Mouse (Mus musculus): ENCODE results near the gene Gm6871. TPM values are rescaled to one million over a fixed set of nuclear protein-coding genes. Genes with fewer than 3 reads are reported as not detected.
"Not testable (repeated sequence)": the region's sequence is repeated elsewhere in the genome, so short reads cannot be mapped to it uniquely, and the experiment has no call there.

Gm6871 gene
- not detected in 2 replicates for polyA plus RNA-seq (2012)

GRCm38 (mm10) chr7:41573562-41573961 is at the start of gene Gm6871:
Gene Gm6871 (minus strand): TSS chr7:41573662.
- not testable (repeated sequence) for H3K36me3 ChIP-seq (ENCODE audit: control insufficient read depth); H3K27me3 ChIP-seq (ENCODE audit: control insufficient read depth); H3K4me3 ChIP-seq (replicated peaks); H3K9me3 ChIP-seq (ENCODE audit: control insufficient read depth, low read length); H3K4me1 ChIP-seq (ENCODE audit: control insufficient read depth)

DNA sequence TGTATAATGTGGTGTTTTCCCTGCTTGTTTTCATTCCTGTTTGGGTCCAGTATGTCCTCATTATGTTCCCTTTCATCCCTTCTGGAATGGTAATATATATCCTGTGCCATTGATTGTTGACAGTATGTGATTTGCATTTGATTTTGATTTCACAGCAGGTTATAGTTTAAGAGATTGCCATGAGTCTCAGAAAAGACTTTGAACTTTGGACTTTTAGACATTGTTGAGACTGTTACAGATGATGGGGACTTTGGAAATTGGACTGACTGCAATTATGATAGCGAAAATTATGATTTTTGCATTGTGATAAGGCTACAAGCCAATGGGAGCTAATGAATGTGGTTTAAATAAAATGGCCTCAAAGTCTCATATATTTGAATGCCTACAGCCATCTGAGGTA is 42.8 kb upstream of the Gm6871 start:
- not testable (repeated sequence) for H3K9me3 ChIP-seq (ENCODE audit: control insufficient read depth, low read length)
- peaks cover 46% of the 10 kb centered on the region for H3K36me3 ChIP-seq (ENCODE audit: control insufficient read depth)

DNA sequence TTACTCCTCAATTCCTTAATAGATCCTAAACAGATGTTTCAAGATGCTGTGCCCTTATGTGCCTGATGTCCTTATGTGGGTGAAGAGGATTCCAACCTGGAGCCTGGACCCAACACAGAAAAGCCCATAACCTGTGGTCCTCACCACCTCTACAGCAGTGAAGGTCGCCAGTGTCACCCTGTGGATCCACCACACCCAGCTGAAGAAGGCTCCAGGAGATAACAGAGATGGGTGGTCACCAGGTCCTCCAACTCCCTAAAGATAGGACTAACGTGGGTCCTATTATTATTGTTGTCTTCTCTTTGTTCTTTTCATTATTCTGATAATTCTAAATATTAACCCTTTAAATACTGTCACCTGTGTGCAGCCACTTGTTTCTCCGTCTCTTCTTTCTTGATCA is 38.2 kb upstream of the Gm6871 start:
- Histone ChIP-seq H3K27me3 (ENCODE audit: control insufficient read depth) (no peaks in the 10 kb centered on the region), H3K9me3 (ENCODE audit: control insufficient read depth, low read length) (no peaks in the 10 kb centered on the region), H3K4me3 (replicated peaks) (no peak overlapping the region), H3K36me3 (ENCODE audit: control insufficient read depth) (peaks cover 39% of the 10 kb centered on the region), H3K4me1 (ENCODE audit: control insufficient read depth) (peaks cover 16% of the 10 kb centered on the region)
- TF ChIP-seq GATA1 (IDR thresholded peaks at IDR 0.05; ENCODE audit: low read length) (no peak), TAL1 (IDR thresholded peaks at IDR 0.05; ENCODE audit: low read length) (no peak)

More for the DNA sequence above, 42.8 kb upstream of the Gm6871 start:
- not testable (repeated sequence) for H3K4me3 ChIP-seq (replicated peaks); H3K27me3 ChIP-seq (ENCODE audit: control insufficient read depth); H3K4me1 ChIP-seq (ENCODE audit: control insufficient read depth)

DNA sequence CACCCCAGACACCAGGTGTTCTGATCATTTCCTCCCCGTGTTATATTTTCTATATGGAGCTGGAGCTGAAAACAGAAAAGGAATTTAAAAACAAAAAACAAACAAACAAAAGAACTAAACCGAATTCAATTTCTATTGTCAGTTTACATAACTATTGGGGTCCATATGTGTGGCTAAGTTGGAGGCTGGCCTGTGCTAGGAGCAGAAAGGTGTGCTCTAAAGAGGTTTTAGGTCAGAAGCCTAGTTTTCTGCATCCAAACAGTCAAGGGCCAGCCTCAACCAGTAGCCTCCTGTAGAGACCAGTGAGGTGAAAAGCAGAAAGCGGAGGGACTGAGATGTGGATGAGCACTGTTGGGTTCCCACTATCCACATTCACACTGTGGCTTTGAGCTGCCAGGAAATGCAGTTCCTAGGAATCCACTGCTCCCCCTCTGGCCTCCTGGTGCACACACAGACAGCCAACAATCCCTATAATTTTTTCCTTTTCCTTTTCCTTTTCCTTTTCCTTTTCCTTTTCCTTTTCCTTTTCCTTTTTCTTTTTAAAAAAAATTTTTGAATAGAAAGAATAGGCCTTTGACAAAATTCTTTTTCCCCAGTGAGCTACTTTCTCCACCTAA is 26.6 kb upstream of the Gm6871 start:
- Histone ChIP-seq H3K9me3 (ENCODE audit: control insufficient read depth, low read length) (no peaks in the 10 kb centered on the region), H3K4me1 (ENCODE audit: control insufficient read depth) (peaks cover 21% of the 10 kb centered on the region), H3K36me3 (ENCODE audit: control insufficient read depth) (peaks cover 11% of the 10 kb centered on the region), H3K27me3 (ENCODE audit: control insufficient read depth) (no peaks in the 10 kb centered on the region), H3K4me3 (replicated peaks) (peak overlapping the region; percentile 69)
- TF ChIP-seq GATA1 (IDR thresholded peaks at IDR 0.05; ENCODE audit: low read length) (no peak), TAL1 (IDR thresholded peaks at IDR 0.05; ENCODE audit: low read length) (no peak)

DNA sequence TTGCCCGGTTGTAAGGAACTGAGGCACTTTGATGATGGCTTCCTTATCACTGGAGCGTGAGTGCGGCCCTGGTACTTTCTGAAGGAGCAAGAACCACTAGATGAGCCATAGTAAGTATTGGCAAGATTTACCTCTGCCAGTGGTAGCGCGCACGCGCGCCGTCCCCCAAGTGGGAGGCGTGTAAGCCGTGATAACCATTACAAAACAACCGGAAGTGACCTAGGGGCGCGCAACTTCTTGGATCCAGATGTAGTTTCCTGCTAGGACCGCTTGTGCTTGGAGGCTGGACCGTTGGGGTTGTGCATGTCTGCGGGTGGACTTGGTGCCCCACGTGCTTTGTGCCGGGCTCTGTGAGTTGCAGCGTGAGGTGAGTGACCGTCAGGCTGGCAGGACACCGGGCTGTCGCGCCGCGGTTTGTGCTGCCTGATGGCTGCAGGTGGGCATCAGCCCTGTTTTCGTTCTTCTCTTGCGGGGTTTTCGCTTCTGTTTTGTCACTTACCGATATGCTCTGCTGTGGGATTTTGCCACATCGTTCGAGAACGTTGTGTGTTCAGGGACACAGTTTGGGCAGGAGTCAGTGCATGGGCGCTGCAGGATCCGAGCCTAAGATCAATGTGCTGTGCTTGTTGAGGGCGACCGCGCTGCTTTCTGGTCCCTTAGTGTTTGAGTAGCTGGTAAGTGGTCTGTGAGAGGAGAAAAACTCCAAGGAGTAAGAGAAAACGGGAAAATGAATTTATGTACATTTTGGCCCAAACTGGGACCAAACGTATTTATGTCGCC is 25.8 kb upstream of the Gm6871 start, which contains the start of gene 2610021A01Rik:
Gene 2610021A01Rik, plus strand, starts transcription at position 197 of the 780 bp plus-strand sequence.
- H3K27me3 ChIP-seq (ENCODE audit: control insufficient read depth), result no peaks in the 10 kb centered on the region
- peaks cover 7% of the 10 kb centered on the region for H3K36me3 ChIP-seq (ENCODE audit: control insufficient read depth)
- H3K4me3 ChIP-seq (replicated peaks), result peak within 1 kb of the TSS; percentile 69
- peaks cover 21% of the 10 kb centered on the region for H3K4me1 ChIP-seq (ENCODE audit: control insufficient read depth)
- H3K9me3 ChIP-seq (ENCODE audit: control insufficient read depth, low read length), result no peaks in the 10 kb centered on the region
- TF ChIP-seq GATA1 (IDR thresholded peaks at IDR 0.05; ENCODE audit: low read length) (no peak), TAL1 (IDR thresholded peaks at IDR 0.05; ENCODE audit: low read length) (no peak)

DNA sequence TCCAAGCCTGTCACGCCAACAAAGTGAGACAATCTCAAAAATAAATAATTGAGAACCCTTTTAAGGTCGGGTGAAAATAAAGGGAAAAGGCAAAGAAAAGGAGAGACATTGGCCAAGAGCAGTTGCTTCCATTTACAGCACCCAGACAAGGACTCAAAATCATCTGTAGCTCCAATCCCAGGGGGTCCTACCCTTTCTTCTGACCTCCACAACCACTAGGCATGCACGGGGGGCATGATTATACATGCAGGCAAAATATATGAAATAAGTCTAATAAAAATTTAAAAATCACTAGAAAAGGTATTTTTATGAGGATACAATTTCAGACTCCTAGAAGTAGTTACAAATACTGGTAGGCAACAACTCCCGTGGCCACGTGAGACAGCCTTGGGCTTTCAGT is 25.2 kb upstream of the Gm6871 start:
- Histone ChIP-seq H3K4me3 (replicated peaks) (peak overlapping the region; percentile 69), H3K36me3 (ENCODE audit: control insufficient read depth) (peaks cover 5% of the 10 kb centered on the region), H3K9me3 (ENCODE audit: control insufficient read depth, low read length) (no peaks in the 10 kb centered on the region), H3K4me1 (ENCODE audit: control insufficient read depth) (peaks cover 21% of the 10 kb centered on the region), H3K27me3 (ENCODE audit: control insufficient read depth) (no peaks in the 10 kb centered on the region)
- no peak for TF ChIP-seq GATA1 (IDR thresholded peaks at IDR 0.05; ENCODE audit: low read length)
- no peak for TF ChIP-seq TAL1 (IDR thresholded peaks at IDR 0.05; ENCODE audit: low read length)

DNA sequence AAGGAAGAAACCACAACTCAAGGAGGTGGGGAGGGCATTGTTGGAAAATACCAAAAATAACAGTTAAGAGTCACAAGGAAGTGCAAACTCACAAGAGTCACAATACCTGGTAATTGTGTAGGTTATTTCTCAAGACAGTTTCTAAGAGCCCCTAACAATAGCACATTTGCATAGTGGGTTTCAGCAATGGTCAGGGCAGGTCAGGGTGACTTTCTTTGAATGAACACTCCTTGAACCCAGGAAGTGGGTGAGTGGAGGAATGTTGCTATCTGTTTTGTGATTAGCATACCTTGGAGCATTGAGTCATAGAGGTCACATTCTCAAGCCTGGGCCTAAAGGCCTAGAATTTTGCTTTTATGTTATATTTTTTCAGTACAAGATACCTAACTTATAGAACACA is 14.4 kb upstream of the Gm6871 start:
- H3K27me3 ChIP-seq (ENCODE audit: control insufficient read depth); H3K36me3 ChIP-seq (ENCODE audit: control insufficient read depth); H3K4me3 ChIP-seq (replicated peaks); H3K9me3 ChIP-seq (ENCODE audit: control insufficient read depth, low read length); H3K4me1 ChIP-seq (ENCODE audit: control insufficient read depth): not testable (repeated sequence)

DNA sequence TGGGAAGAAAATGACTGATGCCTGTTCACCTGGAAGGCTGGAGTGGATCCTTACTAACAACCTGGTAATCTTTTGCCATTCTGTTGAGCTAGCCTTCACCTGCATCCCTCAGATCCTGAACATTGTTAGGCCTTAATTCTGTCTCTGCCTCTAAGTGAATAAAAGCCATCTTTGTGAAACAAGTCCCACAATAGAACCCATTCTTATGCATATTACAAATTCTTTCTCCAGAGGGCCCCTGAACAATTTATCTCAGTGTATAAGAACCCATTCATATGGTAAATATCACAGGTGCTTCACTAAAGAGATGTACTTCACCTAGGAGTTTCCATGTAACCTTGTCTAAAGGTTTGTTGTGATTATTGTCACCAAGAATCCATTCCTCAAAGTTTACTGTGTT is 8.6 kb upstream of the Gm6871 start:
- peaks cover 5% of the 10 kb centered on the region for H3K9me3 ChIP-seq (ENCODE audit: control insufficient read depth, low read length)
- H3K4me3 ChIP-seq (replicated peaks), result no peak overlapping the region
- no peaks in the 10 kb centered on the region for H3K27me3 ChIP-seq (ENCODE audit: control insufficient read depth)
- no peaks in the 10 kb centered on the region for H3K36me3 ChIP-seq (ENCODE audit: control insufficient read depth)
- TF ChIP-seq TAL1 (IDR thresholded peaks at IDR 0.05; ENCODE audit: low read length) (no peak), GATA1 (IDR thresholded peaks at IDR 0.05; ENCODE audit: low read length) (no peak)
- H3K4me1 ChIP-seq (ENCODE audit: control insufficient read depth), result no peaks in the 10 kb centered on the region

- Histone ChIP-seq H3K4me3 (replicated peaks) (no peak overlapping the region), H3K36me3 (ENCODE audit: control insufficient read depth) (no peaks in the 10 kb centered on the region), H3K9me3 (ENCODE audit: control insufficient read depth, low read length) (no peaks in the 10 kb centered on the region; the same call in 1 of the 2 replicates), H3K27me3 (ENCODE audit: control insufficient read depth) (no peaks in the 10 kb centered on the region), H3K4me1 (ENCODE audit: control insufficient read depth) (no peaks in the 10 kb centered on the region)
- TF ChIP-seq GATA1 (IDR thresholded peaks at IDR 0.05; ENCODE audit: low read length), result no peak
- no peak for TF ChIP-seq TAL1 (IDR thresholded peaks at IDR 0.05; ENCODE audit: low read length)
Measured at GRCm38 (mm10) chr7:41577956-41578355, 4.5 kb upstream of the Gm6871 start.

DNA sequence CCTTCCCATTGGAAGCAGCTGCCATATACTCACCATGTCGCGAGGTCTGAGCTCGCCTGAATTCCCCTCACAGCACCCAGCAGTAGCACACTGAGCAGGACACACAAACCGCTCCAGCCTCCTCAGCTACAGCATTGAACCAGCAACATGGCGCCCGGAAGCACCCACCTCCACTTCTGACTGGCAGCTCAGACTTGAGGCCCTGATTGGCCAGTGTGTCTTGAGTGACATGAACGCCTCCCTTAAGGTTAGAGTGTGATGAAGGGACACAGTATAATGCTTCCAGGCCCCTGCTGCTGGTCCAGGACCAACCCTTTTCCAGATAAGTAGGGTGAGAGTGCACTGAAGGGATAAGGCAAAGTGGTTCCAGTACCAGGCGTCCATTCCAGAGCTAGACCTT is 12.8 kb downstream of the Gm6871 start:
- TF ChIP-seq TAL1 (IDR thresholded peaks at IDR 0.05; ENCODE audit: low read length) (no peak), GATA1 (IDR thresholded peaks at IDR 0.05; ENCODE audit: low read length) (no peak)
- Histone ChIP-seq H3K27me3 (ENCODE audit: control insufficient read depth) (no peaks in the 10 kb centered on the region), H3K9me3 (ENCODE audit: control insufficient read depth, low read length) (peaks cover 12% of the 10 kb centered on the region), H3K4me1 (ENCODE audit: control insufficient read depth) (no peaks in the 10 kb centered on the region), H3K36me3 (ENCODE audit: control insufficient read depth) (no peaks in the 10 kb centered on the region), H3K4me3 (replicated peaks) (no peak overlapping the region)

All from erythroblast, embryonic 14.5 days (primary cell).